20 mouse cellular contexts compared by ENCODE assay signal in genomic region chr3:101861856-101862255, GRCm38 (mm10). TPM values are rescaled to one million over a fixed set of nuclear protein-coding genes. Genes with fewer than 3 reads are reported as not detected.
DNase-seq lines count a peak whose midpoint lies in the region; ATAC-seq and TF ChIP-seq lines count a peak whose summit lies in the region.
"Had no signal": no experiment of that assay in that cellular context is flagged by ENCODE, and none has a peak within 500 bp of the region (broad histone marks: within the 10 kb centered on the region; RNA-seq: fewer than 3 reads in every experiment).

No protein-coding gene starts in this region.

- no peaks in the 10 kb centered on the region for H3K4me1 ChIP-seq in lung, embryonic 14.5 days (ENCODE audit: insufficient read depth)
- H3K4me1 ChIP-seq: embryonic facial prominence, embryonic 12.5 days; hindbrain, embryonic 13.5 days; intestine, embryonic 15.5 days had no signal

- 34% methylated on average over 3 of the region's 3 CpGs for WGBS in lung, embryonic 14.5 days

- TF ChIP-seq CTCF in lung, embryonic 14.5 days (IDR thresholded peaks at IDR 0.05; ENCODE audit: low read depth): no peak

- H3K4me3 ChIP-seq in lung, embryonic 14.5 days (ENCODE audit: low read depth, low read length): no peak overlapping the region
- H3K4me3 ChIP-seq: embryonic facial prominence, embryonic 12.5 days; forebrain, embryonic 15.5 days; hindbrain, embryonic 13.5 days; intestine, embryonic 15.5 days had no signal

- peak; percentile 73 for DNase-seq in lung, embryonic 14.5 days
- no peak for DNase-seq in lung, postnatal 4 days
- DNase-seq in NIH3T3 (ENCODE audit: low read depth): peak; percentile 37
- DNase-seq in adrenal gland, adult 8-10 months: peak; percentile 21
- DNase-seq in lung, postnatal 10 days: peak; percentile 46
- no peak for DNase-seq in layer of hippocampus, adult 11-12 months (ENCODE audit: low spot score)
- DNase-seq: cerebellum, adult 11 months; cerebellum, adult 8-10 months; cerebellum, postnatal 14 days; gastrocnemius, postnatal 36 days; heart, adult 11 months; heart, postnatal 10 days had no signal

- ATAC-seq in lung, embryonic 14.5 days (ENCODE audit: insufficient read depth): peak; percentile 56; the same call in 1 of the 2 replicates
- ATAC-seq in activated CD4-positive, CD25-positive, alpha-beta regulatory T cell, adult 4 months: no peak
- ATAC-seq: forebrain, embryonic 15.5 days; hindbrain, postnatal 0 days; intestine, embryonic 15.5 days had no signal

- H3K27ac ChIP-seq in lung, embryonic 14.5 days (ENCODE audit: low read depth): no peak overlapping the region
- H3K27ac ChIP-seq: embryonic facial prominence, embryonic 12.5 days; forebrain, embryonic 15.5 days; hindbrain, embryonic 13.5 days; hindbrain, postnatal 0 days; intestine, embryonic 15.5 days had no signal

- peaks cover 21% of the 10 kb centered on the region for H3K36me3 ChIP-seq in lung, embryonic 14.5 days (ENCODE audit: insufficient read depth)
- H3K36me3 ChIP-seq: embryonic facial prominence, embryonic 12.5 days; intestine, embryonic 15.5 days had no signal

- H3K9me3 ChIP-seq in lung, embryonic 14.5 days (ENCODE audit: low read depth, low read length): no peaks in the 10 kb centered on the region
- H3K9me3 ChIP-seq: embryonic facial prominence, embryonic 12.5 days; forebrain, embryonic 15.5 days; hindbrain, embryonic 13.5 days; intestine, embryonic 15.5 days had no signal

- no peak overlapping the region for H3K9ac ChIP-seq in lung, embryonic 14.5 days
- H3K9ac ChIP-seq: embryonic facial prominence, embryonic 12.5 days; forebrain, embryonic 15.5 days; hindbrain, embryonic 13.5 days; intestine, embryonic 15.5 days had no signal

- no peak overlapping the region for H3K4me2 ChIP-seq in lung, embryonic 14.5 days
- H3K4me2 ChIP-seq: embryonic facial prominence, embryonic 12.5 days; forebrain, embryonic 15.5 days; hindbrain, embryonic 13.5 days; intestine, embryonic 15.5 days had no signal

- no peaks in the 10 kb centered on the region for H3K27me3 ChIP-seq in lung, embryonic 14.5 days (ENCODE audit: insufficient read depth, low read length)
- H3K27me3 ChIP-seq: embryonic facial prominence, embryonic 12.5 days; forebrain, embryonic 15.5 days; hindbrain, embryonic 13.5 days; intestine, embryonic 15.5 days had no signal

RNA-seq across cellular contexts. Expression of gene Mab21l3, which starts 13.1 kb away (rescaled TPM):
- 0.12 and 0.68 TPM in 2 replicates for polyA plus RNA-seq in lung, embryonic 14.5 days (2014; fragmentation: Nextera tagmentation; extraction: Ambion mirVana)
- total RNA-seq in adrenal gland, adult 8-10 months (2022): 1 to 10 TPM in 2 of 4 experiments, under 1 TPM in 1, not detected in 1; 0.35 to 2.2 (median 1.5) TPM
- not detected for polyA plus RNA-seq in activated CD4-positive, CD25-positive, alpha-beta regulatory T cell, adult 4 months (2017; shearing (Covaris generic))
- total RNA-seq: gastrocnemius, adult 8-10 months; gastrocnemius, postnatal 36 days; hematopoietic stem cell, adult 5-6 weeks had no signal

Comparison
In these comparisons a context has a peak if more than half of its experiments do, and no peak if none do; other contexts are left out.
1. DNase-seq: peak in lung, embryonic 14.5 days (single experiment), NIH3T3 (single experiment), adrenal gland, adult 8-10 months (single experiment) and lung, postnatal 10 days (single experiment); none in lung, postnatal 4 days (0 of 2) and layer of hippocampus, adult 11-12 months (single experiment).